Mouse (Mus musculus) small intestine, adult 2 months (tissue): ENCODE data around the gene Rtn4r.

ENCODE experiments used
- CTCF ChIP-seq: fragments of 200-500 bp; IDR thresholded peaks from 2 replicates; pipeline ENCODE4 v1.5.1; 2012; ENCODE audit warnings: low read depth, mild to moderate bottlenecking, control low read depth, inconsistent platforms, low read length, moderate library complexity, mixed read lengths; ENCODE audit not compliant: insufficient replicate concordance, insufficient read length; ENCODE audit errors: extremely low read depth
- POLR2A ChIP-seq: fragments of 200-500 bp; IDR thresholded peaks from 2 replicates; pipeline ENCODE4 v1.6.1; 2012; ENCODE audit warnings: low read depth, mild to moderate bottlenecking, control low read depth, inconsistent platforms, low read length, moderate library complexity

GRCm38 (mm10) chr16:18127871-18128563, 575 bp downstream of the Rtn4r start:
- TF ChIP-seq CTCF (no peak), POLR2A (no peak)
